Mouse (Mus musculus) kidney, adult 11 months (tissue): ENCODE results near the gene Osgep.
A peak's percentile ranks its signal among the peaks of the same experiment; 100 is the strongest.
"Not testable (repeated sequence)": the region's sequence is repeated elsewhere in the genome, so short reads cannot be mapped to it uniquely, and the experiment has no call there.

Source experiments
- DNase-seq: peaks from one replicate; pipeline ENCODE4 v3.0.0; 2022

Gene Osgep

GRCm38 (mm10) chr14:50924281-50925064 is at the start of gene Osgep, which contains the start of gene Apex1:
TSS of gene Osgep (minus strand) at chr14:50924893.
TSS of gene Apex1 (plus strand) at chr14:50924968.
- peak; percentile 97 for DNase-seq

DNA sequence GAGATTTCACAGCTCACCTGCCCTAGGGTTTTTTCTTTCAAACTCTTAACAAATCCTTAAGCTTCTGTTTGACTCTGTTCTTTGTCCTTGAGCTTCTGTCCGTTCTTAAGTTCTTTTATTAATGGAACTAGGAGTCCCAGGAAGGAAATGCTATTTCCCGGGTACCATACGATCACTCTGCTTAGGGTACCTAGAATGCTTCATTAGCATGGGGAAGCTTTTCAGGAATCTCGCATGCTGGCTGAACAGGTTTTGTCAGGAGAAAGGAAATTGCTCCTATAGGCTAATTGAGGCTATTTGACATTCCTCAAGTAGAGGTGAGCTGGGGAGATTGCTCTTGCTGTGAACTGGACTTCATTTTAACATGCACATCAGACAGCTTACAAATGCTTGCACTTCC is 49.0 kb upstream of the Osgep start:
- DNase-seq, result peak; percentile 25

GRCm38 (mm10) chr14:50973054-50973453 is 48.4 kb upstream of the Osgep start:
- not testable (repeated sequence) for DNase-seq

- DNase-seq, result no peak
Measured at GRCm38 (mm10) chr14:50970822-50971221, 46.1 kb upstream of the Osgep start.

DNA sequence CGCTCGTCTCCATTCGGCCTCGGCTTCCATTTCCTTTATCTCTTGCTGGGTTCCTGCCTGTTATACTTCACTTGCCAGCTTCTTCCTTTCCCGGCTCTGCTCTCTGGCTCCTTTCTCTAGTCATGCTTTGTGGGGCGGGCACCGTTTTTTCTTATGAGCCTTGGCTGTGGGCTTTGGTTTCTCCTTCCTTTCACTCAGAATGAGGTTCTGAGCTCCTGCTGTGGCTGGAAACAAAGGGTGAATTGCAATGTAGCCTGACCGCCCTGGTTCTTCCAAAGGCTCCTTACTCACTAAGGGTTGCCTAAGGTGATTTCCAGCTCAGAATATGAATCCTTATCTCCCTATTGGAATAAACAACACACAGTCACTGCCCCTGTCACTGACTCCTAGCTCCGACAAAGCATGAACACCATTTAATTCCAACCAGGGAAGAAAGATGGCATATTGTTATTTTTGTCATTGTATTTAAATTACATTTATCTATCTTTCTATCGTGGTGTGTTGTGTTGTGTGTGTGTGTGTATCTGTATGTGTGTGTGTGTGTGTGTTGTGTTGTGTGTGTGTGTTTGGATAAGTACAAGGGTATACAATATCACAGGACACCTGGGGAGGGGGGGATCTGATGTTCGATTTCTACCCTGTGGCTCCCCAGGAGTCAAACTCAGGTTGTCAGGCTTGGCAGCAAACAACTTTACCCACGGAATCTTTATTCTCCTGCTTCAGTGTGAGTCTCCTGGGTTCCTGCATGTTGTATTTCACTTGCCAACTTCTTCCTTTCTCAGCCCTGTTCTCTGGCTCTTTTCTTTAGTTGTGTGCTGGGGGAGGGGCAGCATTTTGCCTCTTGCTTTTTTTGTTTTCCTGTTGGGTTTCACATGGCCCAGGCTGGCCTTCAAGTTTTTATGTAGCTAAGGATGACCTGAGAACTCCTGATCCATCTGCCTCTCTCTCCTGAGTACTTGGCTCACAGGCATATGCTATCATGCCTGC is 45.2 kb upstream of the Osgep start:
- DNase-seq, result no peak

- no peak for DNase-seq
Measured at GRCm38 (mm10) chr14:50969041-50969440, 44.3 kb upstream of the Osgep start.

- DNase-seq, result no peak
Measured at GRCm38 (mm10) chr14:50968216-50968980, 43.7 kb upstream of the Osgep start.

- DNase-seq, result not testable (repeated sequence)
Measured at GRCm38 (mm10) chr14:50958289-50958995, 33.7 kb upstream of the Osgep start.

GRCm38 (mm10) chr14:50957146-50957545 is 32.5 kb upstream of the Osgep start:
- not testable (repeated sequence) for DNase-seq

DNA sequence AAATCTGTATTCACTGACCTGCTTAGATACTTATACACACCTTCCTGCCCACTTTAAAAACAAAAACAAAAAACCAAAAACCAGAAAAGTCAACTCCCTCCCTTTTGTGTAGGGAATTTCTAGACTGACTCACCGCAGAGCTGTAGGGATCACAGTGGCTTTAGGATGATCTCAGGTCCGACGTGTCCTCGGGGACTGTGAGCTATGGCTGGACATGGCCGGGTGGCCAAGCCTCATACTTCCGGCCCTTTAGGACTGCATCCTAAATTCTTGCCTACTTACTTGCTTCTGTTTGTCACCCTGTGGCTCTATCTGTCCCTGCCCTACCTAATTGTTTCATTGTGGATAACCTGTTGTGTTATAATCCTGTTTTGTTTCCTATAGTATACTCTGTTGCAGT is 32.0 kb upstream of the Osgep start:
- DNase-seq, result not testable (repeated sequence)

GRCm38 (mm10) chr14:50955942-50956508 is 31.3 kb upstream of the Osgep start, which contains the start of gene Pnp2:
TSS of gene Pnp2 (plus strand) at chr14:50955992.
- DNase-seq, result peak; percentile 54

DNA sequence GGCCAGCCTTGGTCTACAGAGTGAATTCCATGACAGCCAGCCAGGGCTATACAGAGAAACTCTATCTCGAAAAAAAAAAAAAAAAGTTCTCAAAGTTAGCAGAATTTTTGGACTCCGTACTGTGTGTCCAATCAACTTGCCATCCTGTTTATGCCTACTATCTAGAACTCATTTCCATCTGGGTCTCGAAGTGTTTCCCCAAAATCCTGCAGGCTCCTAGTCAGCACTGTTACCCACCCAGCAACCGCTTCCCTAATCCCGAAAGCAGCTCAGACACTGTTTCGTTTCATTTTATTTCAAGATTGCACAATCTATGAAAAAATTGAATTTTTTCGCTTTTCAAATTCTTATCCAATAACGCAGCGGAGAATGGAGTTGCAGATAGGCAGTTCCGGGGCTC is 30.8 kb upstream of the Osgep start:
- DNase-seq, result no peak

DNA sequence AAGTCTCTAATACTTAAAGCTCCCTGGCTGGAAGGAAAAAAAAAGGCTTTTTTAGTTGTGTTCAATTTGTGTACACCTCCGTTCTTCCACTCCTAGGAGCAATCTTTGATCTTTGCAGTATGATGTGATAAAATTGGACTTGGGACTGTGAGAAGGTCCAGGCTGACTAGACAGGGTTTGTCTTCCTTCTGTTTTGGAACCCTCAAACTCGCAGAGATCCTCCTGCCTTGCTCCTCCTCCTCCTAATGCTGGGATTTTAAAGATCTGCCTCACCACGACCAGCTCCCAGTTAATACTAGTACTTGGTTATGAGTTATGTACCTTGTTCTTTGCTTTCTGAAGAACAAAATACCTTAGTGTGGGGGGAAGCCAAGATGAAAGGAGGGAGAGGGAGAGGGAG is 20.8 kb upstream of the Osgep start:
- not testable (repeated sequence) for DNase-seq

DNA sequence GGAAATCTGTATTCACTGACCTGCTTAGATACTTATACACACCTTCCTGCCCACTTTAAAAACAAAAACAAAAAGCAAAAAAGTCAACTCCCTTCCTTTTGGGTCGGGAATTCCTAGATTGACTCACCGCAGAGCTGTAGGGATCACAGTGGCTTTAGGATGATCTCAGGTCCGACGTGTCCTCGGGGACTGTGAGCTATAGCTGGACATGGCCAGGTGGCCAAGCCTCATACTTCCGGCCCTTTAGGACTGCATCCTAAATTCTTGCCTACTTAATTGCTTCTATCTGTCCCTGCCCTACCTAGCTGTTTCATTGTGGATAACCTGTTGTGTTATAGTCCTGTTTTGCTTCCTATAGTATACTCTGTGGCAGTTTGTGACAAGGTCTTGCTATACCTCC is 20.4 kb upstream of the Osgep start:
- not testable (repeated sequence) for DNase-seq

- DNase-seq, result not testable (repeated sequence)
Measured at GRCm38 (mm10) chr14:50944668-50945033, 20.0 kb upstream of the Osgep start.

GRCm38 (mm10) chr14:50943932-50944667 is 19.4 kb upstream of the Osgep start, which contains the start of gene Gm49342:
TSS of gene Gm49342 (plus strand) at chr14:50944517.
- peak; percentile 96 for DNase-seq

DNA sequence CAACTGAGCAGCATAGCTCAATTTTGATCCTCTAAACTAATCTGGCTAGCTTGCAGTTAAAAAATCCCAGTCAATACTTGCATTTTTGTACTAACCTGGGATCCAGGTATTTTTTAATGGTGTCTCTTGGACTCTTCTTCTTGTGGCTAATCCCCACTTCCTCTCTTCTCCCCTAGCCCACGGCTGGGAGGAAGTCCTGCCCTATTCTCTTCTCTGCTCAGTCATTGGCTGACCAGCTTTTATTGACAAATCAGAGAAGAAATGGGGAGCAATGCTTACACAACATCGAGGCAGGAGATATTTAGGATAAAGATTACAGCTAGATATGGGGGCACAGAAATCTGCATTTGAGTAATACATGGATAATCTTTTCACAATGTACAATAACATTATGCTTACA is 14.2 kb upstream of the Osgep start:
- DNase-seq, result no peak

DNA sequence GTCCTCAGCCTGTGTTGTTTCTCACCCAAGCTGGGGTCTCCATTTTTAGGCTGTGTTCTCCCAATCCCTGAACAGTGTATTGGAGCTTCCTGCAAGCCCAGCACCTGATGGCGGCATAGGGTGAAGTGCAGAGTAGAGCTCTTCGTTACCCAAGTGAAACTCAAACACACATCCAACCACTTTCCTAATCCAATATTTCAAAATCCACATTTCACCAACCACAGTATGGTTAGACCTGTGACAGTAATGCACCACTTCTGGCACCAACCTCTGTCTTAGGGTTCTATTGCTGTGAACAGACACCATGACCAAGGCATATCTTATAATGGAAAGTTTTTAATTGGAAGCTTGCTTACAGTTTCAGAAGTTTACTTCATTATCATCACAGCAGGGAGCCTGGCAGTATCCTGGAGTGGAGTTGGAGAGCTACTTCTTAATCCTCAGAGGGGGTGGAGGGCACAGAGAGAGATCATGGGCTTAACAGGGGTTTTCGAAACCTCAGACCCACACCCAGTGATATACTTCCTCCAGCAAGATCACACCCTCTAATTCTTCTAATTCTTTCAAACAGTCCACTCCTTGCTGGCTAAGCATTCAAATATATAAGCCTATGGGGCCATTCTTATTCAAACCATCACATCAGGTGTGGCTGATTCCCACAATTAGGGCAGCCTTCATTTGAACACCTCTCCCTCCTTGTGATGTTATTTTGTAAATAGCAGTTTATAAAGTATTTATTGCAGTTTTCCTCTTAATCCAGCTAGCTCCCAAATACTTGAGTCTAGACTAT is 13.6 kb upstream of the Osgep start:
- no peak for DNase-seq

- no peak for DNase-seq
Measured at GRCm38 (mm10) chr14:50936649-50937048, 12.0 kb upstream of the Osgep start.

GRCm38 (mm10) chr14:50931493-50932020 is 6.9 kb upstream of the Osgep start:
- DNase-seq, result no peak
